Mouse (Mus musculus) lung, postnatal 36 days (tissue): ENCODE measurements around the gene Gpr19.

Experiments used
- DNase-seq: peaks from one replicate; pipeline ENCODE4 v3.0.0; 2022; ENCODE audit warnings: mixed read lengths

The Gpr19 gene

GRCm38 (mm10) chr6:134922511-134923195 is 24.3 kb upstream of the Gpr19 start:
- DNase-seq: peak; percentile 43

- no peak for DNase-seq
These were observed 23.5 kb upstream of the Gpr19 start for GRCm38 (mm10) chr6:134921695-134922510.

GRCm38 (mm10) chr6:134921014-134921694 is 22.8 kb upstream of the Gpr19 start:
- DNase-seq: peak; percentile 63

GRCm38 (mm10) chr6:134920190-134921013 is 22.0 kb upstream of the Gpr19 start, which contains the start of gene Cdkn1b:
Gene Cdkn1b (plus strand): TSS chr6:134920401.
- DNase-seq: peak; percentile 95

- peak; percentile 34 for DNase-seq
These were observed 21.3 kb upstream of the Gpr19 start for GRCm38 (mm10) chr6:134919511-134920189.

- DNase-seq: no peak
These were observed 20.4 kb upstream of the Gpr19 start for GRCm38 (mm10) chr6:134918769-134919168.

- peak; percentile 87 for DNase-seq
These were observed 18.7 kb upstream of the Gpr19 start for GRCm38 (mm10) chr6:134917087-134917486.

GRCm38 (mm10) chr6:134916641-134917040 is 18.3 kb upstream of the Gpr19 start:
- DNase-seq: peak; percentile 44

- no peak for DNase-seq
These were observed 16.1 kb upstream of the Gpr19 start for GRCm38 (mm10) chr6:134914523-134914922.

- no peak for DNase-seq
These were observed 7.4 kb upstream of the Gpr19 start for GRCm38 (mm10) chr6:134905811-134906210.

- DNase-seq: no peak
These were observed 5.8 kb upstream of the Gpr19 start for GRCm38 (mm10) chr6:134903891-134904884.

GRCm38 (mm10) chr6:134903368-134903767 is 5.0 kb upstream of the Gpr19 start:
- DNase-seq: no peak

- DNase-seq: peak; percentile 96
These were observed 809 bp downstream of the Gpr19 start for GRCm38 (mm10) chr6:134897443-134898094.

GRCm38 (mm10) chr6:134896570-134897436 is 1.6 kb downstream of the Gpr19 start:
- no peak for DNase-seq

- no peak for DNase-seq
These were observed 7.9 kb downstream of the Gpr19 start for GRCm38 (mm10) chr6:134890436-134890835.

GRCm38 (mm10) chr6:134889763-134890162 is 8.6 kb downstream of the Gpr19 start:
- DNase-seq: no peak

GRCm38 (mm10) chr6:134888563-134889017 is 9.8 kb downstream of the Gpr19 start:
- no peak for DNase-seq

GRCm38 (mm10) chr6:134887711-134888449 is 10.5 kb downstream of the Gpr19 start:
- no peak for DNase-seq
